Mouse (Mus musculus) thymus, adult 2 months (tissue): ENCODE measurements at regions not wholly inside any gene's neighbourhood (a gene's known extent, or its start where the extent isn't known, plus 50 kb on each side); places are given as distances from the start of the nearest gene placed in this dataset.

Experiments
- CTCF ChIP-seq: fragments of 200-500 bp; IDR thresholded peaks from 2 replicates; pipeline ENCODE4 v1.5.1; 2012; ENCODE audit warnings: mild to moderate bottlenecking, control low read depth, low read length, moderate library complexity, borderline replicate concordance; ENCODE audit not compliant: control insufficient read depth, poor library complexity, insufficient read depth; ENCODE audit errors: extremely low read depth
- POLR2A ChIP-seq: fragments of 200-500 bp; IDR thresholded peaks from 2 replicates; pipeline ENCODE4 v1.6.1; 2012; ENCODE audit warnings: mild to moderate bottlenecking, low read length, control low read depth, moderate library complexity; ENCODE audit not compliant: control insufficient read depth, poor library complexity, insufficient read depth; ENCODE audit errors: extremely low read depth

DNA sequence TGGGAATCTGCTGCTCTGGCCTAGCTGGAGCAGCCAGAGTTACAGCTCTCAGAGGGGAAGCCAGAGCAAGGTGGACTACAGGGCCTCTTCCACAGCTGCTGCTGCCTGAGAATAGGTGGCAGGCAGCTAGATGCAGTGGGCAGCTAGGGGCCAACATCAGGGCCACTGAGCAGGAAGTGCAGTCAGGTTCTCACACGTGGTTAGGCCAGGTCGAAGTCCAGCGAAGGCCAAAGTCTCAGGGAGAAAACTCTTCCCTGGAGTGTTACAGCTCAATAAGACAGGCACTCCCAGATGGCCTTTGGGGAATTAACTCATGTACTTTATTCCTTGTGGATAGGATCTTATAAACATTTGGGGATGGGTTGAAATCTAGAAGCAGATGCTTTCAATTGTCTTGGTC is 192.7 kb upstream of the Nlrp1b start:
- TF ChIP-seq CTCF, result no peak
- TF ChIP-seq POLR2A, result no peak
